Mouse (Mus musculus) retina, embryonic 14.5 days (tissue): Measurements from ENCODE around the gene Ccdc191.

Source experiments
- DNase-seq: peaks from one replicate; pipeline ENCODE4 v3.0.0-alpha.2; 2015; ENCODE audit warnings: low spot score

Gene Ccdc191

GRCm38 (mm10) chr16:43986299-43986698, 96.7 kb downstream of the Ccdc191 start:
- DNase-seq: no peak

GRCm38 (mm10) chr16:43994623-43995022, 105.0 kb downstream of the Ccdc191 start:
- DNase-seq: no peak

- DNase-seq: no peak
Measured at GRCm38 (mm10) chr16:43999111-43999510, 109.5 kb downstream of the Ccdc191 start.

DNA sequence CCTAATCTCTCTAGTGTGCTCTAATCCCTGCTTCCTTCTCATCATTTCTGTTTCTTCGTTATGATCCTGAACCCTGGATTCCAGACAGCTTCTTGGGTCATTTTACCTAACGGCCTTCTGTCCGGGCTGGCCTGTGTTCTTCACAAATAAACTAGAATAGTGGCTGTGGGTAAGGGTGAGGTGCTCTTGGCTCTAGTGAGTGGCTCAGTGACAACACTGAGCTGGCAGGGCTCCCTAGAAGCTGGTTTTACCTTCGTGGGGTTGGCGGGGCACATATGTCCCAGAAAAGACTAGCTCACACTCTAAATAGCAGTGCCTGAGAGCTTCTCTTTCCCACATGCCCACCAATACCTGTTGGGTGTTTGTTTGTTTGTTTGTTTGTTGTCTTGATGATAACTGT, 109.9 kb downstream of the Ccdc191 start:
- no peak for DNase-seq

DNA sequence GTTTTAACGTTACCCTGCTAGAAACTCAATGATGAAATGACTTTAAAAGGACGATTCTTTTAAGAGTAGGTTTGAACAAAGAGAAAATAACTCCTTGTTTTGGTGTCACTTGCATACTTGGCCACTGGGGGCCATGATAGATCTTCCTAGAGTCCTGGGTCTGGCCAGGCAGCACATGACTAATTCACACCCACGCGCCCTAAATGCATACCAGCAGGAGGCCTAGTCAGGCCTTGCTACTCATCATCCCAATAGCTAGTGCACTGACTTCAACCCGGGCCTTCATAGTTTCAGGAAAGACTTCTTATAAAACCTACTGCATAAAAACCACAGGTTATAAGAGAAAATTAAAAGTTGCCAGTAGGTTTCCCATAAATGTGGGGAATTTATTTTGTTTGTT, 112.5 kb downstream of the Ccdc191 start:
- DNase-seq: no peak

DNA sequence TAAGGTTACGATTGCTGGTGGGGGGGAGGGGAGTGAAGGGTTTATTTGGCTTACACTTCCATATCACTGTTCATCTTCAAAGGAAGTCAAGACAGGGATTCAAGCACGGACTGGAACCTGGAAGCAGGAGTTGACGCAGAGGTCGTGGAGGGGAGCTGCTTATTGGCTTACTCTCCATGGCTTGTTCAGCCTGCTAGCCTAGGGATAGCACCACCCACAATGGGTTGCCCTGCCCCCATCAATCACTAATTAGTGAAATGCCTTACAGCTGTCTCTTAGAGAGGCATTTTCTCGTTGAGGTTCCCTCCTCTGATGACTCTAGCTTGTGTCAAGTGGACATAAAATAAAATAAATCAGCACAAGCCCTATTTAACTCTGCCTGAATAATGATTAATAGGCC, 121.4 kb downstream of the Ccdc191 start:
- no peak for DNase-seq
